Mouse (Mus musculus): ENCODE measurements around the gene Mrm1. TPM values are rescaled to one million over a fixed set of nuclear protein-coding genes. Genes with fewer than 3 reads are reported as not detected.

The Mrm1 gene
- polyA plus RNA-seq, 1 experiment from 2014 or later: 8.4 TPM

GRCm38 (mm10) chr11:84817362-84817761, 2.0 kb downstream of the Mrm1 start:
- TF ChIP-seq CTCF (IDR thresholded peaks at IDR 0.05; ENCODE audit: low read depth): peak; percentile 53
- TF ChIP-seq EP300 (IDR thresholded peaks at IDR 0.05; ENCODE audit: low read depth): no peak
- no peak for DNase-seq
- ATAC-seq: no peak
- H3K36me3 ChIP-seq (replicated peaks; ENCODE audit: insufficient read depth, low read length): peaks cover 40% of the 10 kb centered on the region
- no peak overlapping the region for H3K4me3 ChIP-seq (ENCODE audit: low read depth, low read length)
- no peaks in the 10 kb centered on the region for H3K9me3 ChIP-seq (ENCODE audit: low read length)
- H3K27ac ChIP-seq (ENCODE audit: low read depth): no peak overlapping the region
- peaks cover 11% of the 10 kb centered on the region; the same call in 1 of the 2 replicates for H3K4me1 ChIP-seq (ENCODE audit: insufficient read depth)
- 85% methylated on average over 6 of the region's 6 CpGs for WGBS (ENCODE audit: insufficient replicate concordance)
- no peak overlapping the region for H3K4me2 ChIP-seq (ENCODE audit: low read depth, low read length)
- no peak overlapping the region for H3K9ac ChIP-seq (replicated peaks)
- H3K27me3 ChIP-seq (ENCODE audit: insufficient read depth, low read length): no peaks in the 10 kb centered on the region

- no peaks in the 10 kb centered on the region for H3K9me3 ChIP-seq (ENCODE audit: low read length)
- H3K36me3 ChIP-seq (replicated peaks; ENCODE audit: insufficient read depth, low read length): peaks cover 21% of the 10 kb centered on the region
- H3K4me1 ChIP-seq (ENCODE audit: insufficient read depth): peaks cover 6% of the 10 kb centered on the region; the same call in 1 of the 2 replicates
- no peak overlapping the region for H3K4me2 ChIP-seq (ENCODE audit: low read depth, low read length)
- H3K4me3 ChIP-seq (ENCODE audit: low read depth, low read length): no peak overlapping the region
- H3K27me3 ChIP-seq (ENCODE audit: insufficient read depth, low read length): no peaks in the 10 kb centered on the region
- no peak overlapping the region for H3K27ac ChIP-seq (ENCODE audit: low read depth)
- 58% methylated on average over 13 of the region's 13 CpGs for WGBS (ENCODE audit: insufficient replicate concordance)
- TF ChIP-seq CTCF (IDR thresholded peaks at IDR 0.05; ENCODE audit: low read depth) (peak; percentile 95), EP300 (IDR thresholded peaks at IDR 0.05; ENCODE audit: low read depth) (no peak)
- no peak overlapping the region for H3K9ac ChIP-seq (replicated peaks)
- peak; percentile 87 for DNase-seq
- no peak for ATAC-seq
Measured at GRCm38 (mm10) chr11:84813724-84814510, 5.4 kb downstream of the Mrm1 start.

- ATAC-seq: no peak
- H3K4me1 ChIP-seq (ENCODE audit: insufficient read depth): no peaks in the 10 kb centered on the region
- no peak overlapping the region for H3K4me2 ChIP-seq (ENCODE audit: low read depth, low read length)
- H3K9ac ChIP-seq (replicated peaks): no peak overlapping the region
- H3K36me3 ChIP-seq (replicated peaks; ENCODE audit: insufficient read depth, low read length): no peaks in the 10 kb centered on the region
- no peak overlapping the region for H3K4me3 ChIP-seq (ENCODE audit: low read depth, low read length)
- DNase-seq: no peak
- WGBS (ENCODE audit: insufficient replicate concordance): 84% methylated on average over 4 of the region's 4 CpGs
- H3K9me3 ChIP-seq (ENCODE audit: low read length): no peaks in the 10 kb centered on the region
- TF ChIP-seq CTCF (IDR thresholded peaks at IDR 0.05; ENCODE audit: low read depth): no peak
- TF ChIP-seq EP300 (IDR thresholded peaks at IDR 0.05; ENCODE audit: low read depth): no peak
- no peaks in the 10 kb centered on the region for H3K27me3 ChIP-seq (ENCODE audit: insufficient read depth, low read length)
- no peak overlapping the region for H3K27ac ChIP-seq (ENCODE audit: low read depth)
Measured at GRCm38 (mm10) chr11:84804373-84804772, 14.9 kb downstream of the Mrm1 start.

GRCm38 (mm10) chr11:84797627-84798353, 21.5 kb downstream of the Mrm1 start:
- H3K36me3 ChIP-seq (replicated peaks; ENCODE audit: insufficient read depth, low read length): no peaks in the 10 kb centered on the region
- DNase-seq (peak; percentile 85), ATAC-seq (no peak)
- no peaks in the 10 kb centered on the region for H3K4me1 ChIP-seq (ENCODE audit: insufficient read depth)
- no peak overlapping the region for H3K4me2 ChIP-seq (ENCODE audit: low read depth, low read length)
- no peak overlapping the region for H3K4me3 ChIP-seq (ENCODE audit: low read depth, low read length)
- TF ChIP-seq EP300 (IDR thresholded peaks at IDR 0.05; ENCODE audit: low read depth): no peak
- peak; percentile 94 for TF ChIP-seq CTCF (IDR thresholded peaks at IDR 0.05; ENCODE audit: low read depth)
- peaks cover 4% of the 10 kb centered on the region; the same call in 1 of the 2 replicates for H3K27me3 ChIP-seq (ENCODE audit: insufficient read depth, low read length)
- H3K9me3 ChIP-seq (ENCODE audit: low read length): no peaks in the 10 kb centered on the region
- no peak overlapping the region for H3K27ac ChIP-seq (ENCODE audit: low read depth)
- WGBS (ENCODE audit: insufficient replicate concordance): 21% methylated on average over 21 of the region's 21 CpGs
- H3K9ac ChIP-seq (replicated peaks): no peak overlapping the region

- TF ChIP-seq EP300 (IDR thresholded peaks at IDR 0.05; ENCODE audit: low read depth) (no peak), CTCF (IDR thresholded peaks at IDR 0.05; ENCODE audit: low read depth) (no peak)
- no peak overlapping the region for H3K4me3 ChIP-seq (ENCODE audit: low read depth, low read length)
- peaks cover 4% of the 10 kb centered on the region; the same call in 1 of the 2 replicates for H3K27me3 ChIP-seq (ENCODE audit: insufficient read depth, low read length)
- H3K9me3 ChIP-seq (ENCODE audit: low read length): no peaks in the 10 kb centered on the region
- no peak overlapping the region for H3K9ac ChIP-seq (replicated peaks)
- DNase-seq: no peak
- 56% methylated on average over 10 of the region's 10 CpGs for WGBS (ENCODE audit: insufficient replicate concordance)
- no peaks in the 10 kb centered on the region for H3K36me3 ChIP-seq (replicated peaks; ENCODE audit: insufficient read depth, low read length)
- no peak for ATAC-seq
- H3K4me1 ChIP-seq (ENCODE audit: insufficient read depth): no peaks in the 10 kb centered on the region
- no peak overlapping the region for H3K4me2 ChIP-seq (ENCODE audit: low read depth, low read length)
- H3K27ac ChIP-seq (ENCODE audit: low read depth): no peak overlapping the region
Measured at GRCm38 (mm10) chr11:84797026-84797425, 22.3 kb downstream of the Mrm1 start.

DNA sequence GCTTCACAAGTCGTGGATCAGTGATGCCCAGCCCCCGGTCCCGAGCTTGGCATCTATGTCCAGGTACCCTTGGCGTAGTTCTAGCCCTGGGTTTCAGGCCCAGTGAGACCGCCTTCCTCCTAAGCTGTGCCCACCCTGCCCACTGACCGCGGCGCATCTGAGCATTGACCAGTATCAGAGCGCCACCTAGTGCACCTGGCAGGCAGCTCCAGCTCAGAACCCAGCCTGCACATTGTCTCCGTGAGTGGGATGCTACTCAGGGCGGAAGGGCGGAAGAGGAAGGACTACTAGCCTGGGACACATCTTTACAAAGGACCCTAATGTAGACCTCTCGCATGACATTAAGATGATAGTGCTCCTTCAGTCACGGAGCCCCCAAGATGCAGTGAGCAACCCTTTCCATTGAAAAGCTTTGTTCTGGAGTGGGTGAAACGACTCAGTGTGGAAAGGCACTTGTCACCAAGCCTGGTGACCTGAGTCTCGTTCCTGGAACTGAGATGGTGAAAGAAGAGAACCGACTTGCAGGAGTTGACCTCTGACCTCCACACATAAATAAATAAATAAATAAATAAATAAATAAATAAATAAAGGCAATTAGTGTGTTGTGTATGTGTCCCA, 24.7 kb downstream of the Mrm1 start:
- peak; percentile 68 for DNase-seq
- ATAC-seq: peak; percentile 29; the same call in 1 of the 2 replicates
- no peak overlapping the region for H3K4me2 ChIP-seq (ENCODE audit: low read depth, low read length)
- WGBS (ENCODE audit: insufficient replicate concordance): 12% methylated on average over 17 of the region's 17 CpGs
- peaks cover 4% of the 10 kb centered on the region; the same call in 1 of the 2 replicates for H3K27me3 ChIP-seq (ENCODE audit: insufficient read depth, low read length)
- no peaks in the 10 kb centered on the region for H3K36me3 ChIP-seq (replicated peaks; ENCODE audit: insufficient read depth, low read length)
- H3K27ac ChIP-seq (ENCODE audit: low read depth): no peak overlapping the region
- no peak overlapping the region for H3K4me3 ChIP-seq (ENCODE audit: low read depth, low read length)
- H3K9ac ChIP-seq (replicated peaks): no peak overlapping the region
- no peaks in the 10 kb centered on the region for H3K9me3 ChIP-seq (ENCODE audit: low read length)
- no peaks in the 10 kb centered on the region for H3K4me1 ChIP-seq (ENCODE audit: insufficient read depth)
- TF ChIP-seq EP300 (IDR thresholded peaks at IDR 0.05; ENCODE audit: low read depth) (no peak), CTCF (IDR thresholded peaks at IDR 0.05; ENCODE audit: low read depth) (peak; percentile 92)
